Mouse (Mus musculus): ENCODE data around the gene Ugt1a7c. TPM values are rescaled to one million over a fixed set of nuclear protein-coding genes. Genes with fewer than 3 reads are reported as not detected.

Ugt1a7c gene
- polyA plus RNA-seq, 1 experiment from 2014 or later = 0.79 TPM

GRCm38 (mm10) chr1:88263778-88264177 is 168.9 kb downstream of the Ugt1a7c start:
- no peak overlapping the region for H3K9ac ChIP-seq
- no peak for ATAC-seq (ENCODE audit: low FRiP score, low read depth)
- no peak overlapping the region for H3K27ac ChIP-seq
- 90% methylated on average over 5 of the region's 5 CpGs for WGBS
- no peak overlapping the region for H3K4me2 ChIP-seq (replicated peaks)
- peaks cover 96% of the 10 kb centered on the region for H3K36me3 ChIP-seq
- H3K4me3 ChIP-seq = no peak overlapping the region
- 0 out of 2 replicates have a peak, but pooled peaks cover 4% of the 10 kb centered on the region for H3K4me1 ChIP-seq
- no peaks in the 10 kb centered on the region for H3K27me3 ChIP-seq (replicated peaks)
- peaks cover 45% of the 10 kb centered on the region for H3K9me3 ChIP-seq

- H3K9ac ChIP-seq = no peak overlapping the region
- no peak overlapping the region for H3K4me2 ChIP-seq (replicated peaks)
- peaks cover 42% of the 10 kb centered on the region for H3K9me3 ChIP-seq
- WGBS = 91% methylated on average over 7 of the region's 7 CpGs
- no peak for ATAC-seq (ENCODE audit: low FRiP score, low read depth)
- no peak overlapping the region for H3K4me3 ChIP-seq
- no peak overlapping the region for H3K27ac ChIP-seq
- H3K36me3 ChIP-seq = peaks cover 99% of the 10 kb centered on the region
- no peaks in the 10 kb centered on the region for H3K27me3 ChIP-seq (replicated peaks)
- H3K4me1 ChIP-seq = 0 out of 2 replicates have a peak, but pooled peaks cover 2% of the 10 kb centered on the region
Measured at GRCm38 (mm10) chr1:88264237-88264868, 169.5 kb downstream of the Ugt1a7c start.

DNA sequence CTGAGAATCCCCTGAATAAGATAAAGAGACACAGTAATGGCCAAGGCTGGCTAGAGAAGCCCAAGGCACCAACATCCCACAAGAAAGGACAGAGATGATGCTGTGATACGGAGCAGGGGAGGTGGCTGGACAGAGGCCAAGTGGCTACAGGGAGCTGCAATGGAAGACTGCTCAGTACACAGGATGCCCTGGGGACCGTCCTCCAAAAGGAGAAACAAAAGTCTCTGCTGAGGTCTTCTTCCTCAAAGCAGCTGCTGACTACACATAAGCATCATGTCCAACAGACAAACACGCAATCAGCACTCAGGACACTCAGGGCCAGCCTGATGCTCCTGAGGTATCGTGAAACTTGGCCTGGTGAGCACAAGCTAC is 170.0 kb downstream of the Ugt1a7c start:
- H3K27ac ChIP-seq = no peak overlapping the region
- no peaks in the 10 kb centered on the region for H3K4me1 ChIP-seq
- H3K36me3 ChIP-seq = peaks cover 99% of the 10 kb centered on the region
- no peaks in the 10 kb centered on the region for H3K27me3 ChIP-seq (replicated peaks)
- H3K4me3 ChIP-seq = no peak overlapping the region
- peaks cover 37% of the 10 kb centered on the region for H3K9me3 ChIP-seq
- ATAC-seq (ENCODE audit: low FRiP score, low read depth) = no peak
- no peak overlapping the region for H3K4me2 ChIP-seq (replicated peaks)
- H3K9ac ChIP-seq = no peak overlapping the region
- 80% methylated on average over 4 of the region's 4 CpGs for WGBS

DNA sequence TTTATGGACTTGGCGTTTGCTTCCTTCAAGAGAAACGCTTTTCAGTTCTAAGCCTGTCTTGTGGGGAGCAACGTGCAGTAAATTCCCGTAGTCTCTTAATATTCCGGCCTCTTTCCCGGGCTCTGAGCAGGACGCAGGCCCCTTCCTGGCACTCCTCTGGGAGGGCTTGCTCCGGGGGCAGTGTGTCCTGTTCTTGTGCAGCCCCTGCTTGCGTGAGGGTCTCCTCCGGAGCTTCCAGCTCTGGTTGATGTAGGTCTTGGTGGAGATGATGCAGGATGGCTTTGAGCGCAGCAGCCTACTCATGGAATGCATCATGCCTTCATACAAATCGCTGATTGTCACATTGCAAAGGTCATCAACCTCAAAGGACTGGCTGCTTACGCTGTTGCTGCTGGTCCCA is 171.3 kb downstream of the Ugt1a7c start:
- no peak for ATAC-seq (ENCODE audit: low FRiP score, low read depth)
- 89% methylated on average over 13 of the region's 13 CpGs for WGBS
- H3K4me3 ChIP-seq = no peak overlapping the region
- no peaks in the 10 kb centered on the region for H3K27me3 ChIP-seq (replicated peaks)
- no peaks in the 10 kb centered on the region for H3K4me1 ChIP-seq
- H3K9me3 ChIP-seq = peaks cover 34% of the 10 kb centered on the region
- H3K9ac ChIP-seq = no peak overlapping the region
- no peak overlapping the region for H3K4me2 ChIP-seq (replicated peaks)
- peaks cover 89% of the 10 kb centered on the region for H3K36me3 ChIP-seq
- no peak overlapping the region for H3K27ac ChIP-seq

DNA sequence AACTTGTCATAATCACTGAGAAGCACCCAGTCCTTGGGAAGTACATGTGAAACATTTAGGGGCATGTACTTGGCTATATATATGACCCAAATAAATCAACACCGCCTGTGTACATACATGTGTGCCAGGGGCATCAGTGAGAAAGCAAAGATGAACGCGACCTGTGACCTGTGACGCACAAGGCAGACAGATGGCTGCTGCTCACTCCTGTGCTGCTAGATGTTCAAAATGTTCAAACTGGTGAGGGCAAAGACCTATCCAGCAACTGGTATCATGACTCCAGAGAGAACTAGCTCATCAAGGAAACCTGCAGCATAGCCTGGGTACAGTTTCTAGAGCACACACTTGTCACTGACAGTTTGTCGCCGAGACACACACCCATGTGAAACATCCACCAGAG is 172.6 kb downstream of the Ugt1a7c start:
- Histone ChIP-seq H3K36me3 (peaks cover 86% of the 10 kb centered on the region), H3K27ac (no peak overlapping the region), H3K9me3 (peaks cover 29% of the 10 kb centered on the region), H3K27me3 (replicated peaks) (no peaks in the 10 kb centered on the region), H3K9ac (no peak overlapping the region), H3K4me3 (no peak overlapping the region), H3K4me2 (replicated peaks) (no peak overlapping the region), H3K4me1 (no peaks in the 10 kb centered on the region)
- 0 out of 2 replicates have a peak, but pooled peaks have one; percentile 3 for ATAC-seq (ENCODE audit: low FRiP score, low read depth)
- 93% methylated on average over 6 of the region's 6 CpGs for WGBS

DNA sequence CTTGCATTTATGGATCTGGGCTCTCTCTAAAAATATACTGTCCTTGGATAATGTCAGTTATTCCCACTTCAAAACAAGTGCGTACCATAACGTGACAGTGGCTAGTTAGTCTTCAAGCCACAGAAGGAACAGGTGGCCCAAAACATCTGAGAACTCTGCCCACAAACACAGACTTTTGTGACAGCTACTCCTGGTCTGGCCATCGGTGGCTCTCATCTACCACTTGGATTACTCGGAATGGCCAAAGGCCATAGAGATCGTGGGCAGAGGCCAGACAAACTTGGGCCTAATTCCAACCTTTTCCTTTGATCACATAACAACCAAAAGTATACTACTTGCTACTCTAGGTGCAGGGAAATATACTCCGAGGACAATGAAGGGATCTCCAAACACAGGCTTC is 173.2 kb downstream of the Ugt1a7c start:
- no peak for ATAC-seq (ENCODE audit: low FRiP score, low read depth)
- Histone ChIP-seq H3K27ac (no peak overlapping the region), H3K36me3 (peaks cover 85% of the 10 kb centered on the region), H3K27me3 (replicated peaks) (no peaks in the 10 kb centered on the region), H3K4me2 (replicated peaks) (no peak overlapping the region), H3K4me1 (no peaks in the 10 kb centered on the region), H3K9ac (no peak overlapping the region), H3K4me3 (no peak overlapping the region), H3K9me3 (peaks cover 29% of the 10 kb centered on the region)
- WGBS = 87% methylated on average over 6 of the region's 6 CpGs

Other genes starting within 250 kb of the Ugt1a7c start
- gene Dgkd, start 241.8 kb upstream of the Ugt1a7c start, polyA plus RNA-seq (2016; fragmentation: Nextera tagmentation; extraction: Ambion mirVana) = 36.4 and 36.6 TPM in 2 replicates
- gene Usp40, start 86.5 kb upstream of the Ugt1a7c start, polyA plus RNA-seq (2016; fragmentation: Nextera tagmentation; extraction: Ambion mirVana) = 29.3 and 33.2 TPM in 2 replicates
- gene Ugt1a10, start 39.7 kb upstream of the Ugt1a7c start, polyA plus RNA-seq (2016; fragmentation: Nextera tagmentation; extraction: Ambion mirVana) = not detected in 2 replicates
- not detected in 2 replicates for gene Ugt1a9, start 24.3 kb upstream of the Ugt1a7c start, polyA plus RNA-seq (2016; fragmentation: Nextera tagmentation; extraction: Ambion mirVana)
- not detected in 2 replicates for gene Ugt1a8, start 7.2 kb upstream of the Ugt1a7c start, polyA plus RNA-seq (2016; fragmentation: Nextera tagmentation; extraction: Ambion mirVana)
- gene Ugt1a6b, start 8.2 kb downstream of the Ugt1a7c start, polyA plus RNA-seq (2016; fragmentation: Nextera tagmentation; extraction: Ambion mirVana) = not detected in 2 replicates
- 0.09 and 0.65 TPM in 2 replicates for gene Ugt1a6a, start 39.7 kb downstream of the Ugt1a7c start, polyA plus RNA-seq (2016; fragmentation: Nextera tagmentation; extraction: Ambion mirVana)
- not detected in 2 replicates for gene Ugt1a5, start 71.0 kb downstream of the Ugt1a7c start, polyA plus RNA-seq (2016; fragmentation: Nextera tagmentation; extraction: Ambion mirVana)
- not detected in 2 replicates for gene Ugt1a2, start 105.5 kb downstream of the Ugt1a7c start, polyA plus RNA-seq (2016; fragmentation: Nextera tagmentation; extraction: Ambion mirVana)
- 16.4 and 17.7 TPM in 2 replicates for gene Dnajb3, start 110.7 kb downstream of the Ugt1a7c start, polyA plus RNA-seq (2016; fragmentation: Nextera tagmentation; extraction: Ambion mirVana)
- not detected in 2 replicates for gene Ugt1a1, start 116.9 kb downstream of the Ugt1a7c start, polyA plus RNA-seq (2016; fragmentation: Nextera tagmentation; extraction: Ambion mirVana)
- 1.3 and 1.5 TPM in 2 replicates for gene Mroh2a, start 131.9 kb downstream of the Ugt1a7c start, polyA plus RNA-seq (2016; fragmentation: Nextera tagmentation; extraction: Ambion mirVana)
- 134 and 135 TPM in 2 replicates for gene Hjurp, start 182.6 kb downstream of the Ugt1a7c start, polyA plus RNA-seq (2016; fragmentation: Nextera tagmentation; extraction: Ambion mirVana)
- gene Trpm8, start 182.6 kb downstream of the Ugt1a7c start, polyA plus RNA-seq (2016; fragmentation: Nextera tagmentation; extraction: Ambion mirVana) = not detected in 2 replicates

Data from neural tube, embryonic 12.5 days (tissue).